Mouse (Mus musculus): ENCODE measurements around the gene Tulp4.

DNA sequence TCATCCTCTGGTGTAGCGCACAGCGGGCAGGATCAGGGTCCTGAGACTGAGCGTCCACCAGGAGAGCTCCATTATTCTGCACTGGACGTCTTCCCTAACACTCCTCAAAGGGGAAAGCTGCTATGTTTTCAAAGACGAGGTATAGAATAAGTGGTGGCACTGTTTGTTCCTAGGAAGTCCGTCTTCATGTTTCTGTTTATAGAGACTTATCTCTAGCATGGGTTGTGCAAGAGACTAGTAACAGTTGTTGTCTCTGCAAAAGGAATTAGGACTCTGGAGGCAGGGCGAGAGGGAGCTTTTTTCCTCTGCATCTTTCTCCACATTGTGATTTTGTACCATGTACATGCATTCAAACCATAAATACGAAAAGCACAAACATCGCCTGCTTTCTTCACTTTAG, 55.7 kb downstream of the Tulp4 start:
- TF ChIP-seq POLR2A (IDR thresholded peaks at IDR 0.05; ENCODE audit: borderline replicate concordance, insufficient read depth, low read length) (no peak), CTCF (IDR thresholded peaks at IDR 0.05; ENCODE audit: borderline replicate concordance, insufficient read depth, low read depth, low read length) (no peak)
